Mouse (Mus musculus) cerebellum, adult 18-20 months (tissue): ENCODE results near the gene Itga9.

Experiments used
- DNase-seq, 2 experiments: peaks; one replicate each; pipeline ENCODE4 v3.0.0; 2021

The Itga9 gene

GRCm38 (mm10) chr9:118607701-118608401, 1.4 kb downstream of the Itga9 start:
- no peak for DNase-seq

- no peak for DNase-seq
Observed at GRCm38 (mm10) chr9:118608556-118608955, 2.1 kb downstream of the Itga9 start.

GRCm38 (mm10) chr9:118610060-118610459, 3.6 kb downstream of the Itga9 start:
- no peak for DNase-seq

- DNase-seq, result no peak
Observed at GRCm38 (mm10) chr9:118611111-118611541, 4.6 kb downstream of the Itga9 start.

- no peak for DNase-seq
Observed at GRCm38 (mm10) chr9:118611958-118612581, 5.6 kb downstream of the Itga9 start.

GRCm38 (mm10) chr9:118617237-118617636, 10.7 kb downstream of the Itga9 start:
- DNase-seq, result no peak

GRCm38 (mm10) chr9:118618732-118619250, 12.3 kb downstream of the Itga9 start:
- no peak for DNase-seq

- no peak for DNase-seq
Observed at GRCm38 (mm10) chr9:118620807-118621206, 14.3 kb downstream of the Itga9 start.

- DNase-seq, result no peak
Observed at GRCm38 (mm10) chr9:118621691-118622090, 15.2 kb downstream of the Itga9 start.

GRCm38 (mm10) chr9:118622376-118623166, 16.1 kb downstream of the Itga9 start:
- no peak for DNase-seq

GRCm38 (mm10) chr9:118623483-118623882, 17.0 kb downstream of the Itga9 start:
- no peak for DNase-seq

GRCm38 (mm10) chr9:118624146-118624545, 17.7 kb downstream of the Itga9 start:
- DNase-seq, result no peak

GRCm38 (mm10) chr9:118629763-118630379, 23.4 kb downstream of the Itga9 start:
- DNase-seq, result no peak

GRCm38 (mm10) chr9:118631775-118632757, 25.6 kb downstream of the Itga9 start:
- DNase-seq, result no peak

GRCm38 (mm10) chr9:118632758-118633143, 26.3 kb downstream of the Itga9 start:
- DNase-seq, result no peak

- DNase-seq, result no peak
Observed at GRCm38 (mm10) chr9:118638642-118639210, 32.2 kb downstream of the Itga9 start.

GRCm38 (mm10) chr9:118645698-118646355, 39.3 kb downstream of the Itga9 start:
- DNase-seq, result no peak

- DNase-seq, result no peak
Observed at GRCm38 (mm10) chr9:118647495-118647894, 41.0 kb downstream of the Itga9 start.

- no peak for DNase-seq
Observed at GRCm38 (mm10) chr9:118650976-118651375, 44.5 kb downstream of the Itga9 start.

- DNase-seq, result no peak
Observed at GRCm38 (mm10) chr9:118651939-118652338, 45.4 kb downstream of the Itga9 start.

- DNase-seq, result no peak
Observed at GRCm38 (mm10) chr9:118653436-118653835, 46.9 kb downstream of the Itga9 start.
